Mouse (Mus musculus) olfactory bulb, adult 2 months (tissue): Measurements from ENCODE around the gene Tnfaip2. TPM values are rescaled to one million over a fixed set of nuclear protein-coding genes. Genes with fewer than 3 reads are reported as not detected.

ENCODE experiments used
- H3K27ac ChIP-seq: fragments of 200-500 bp; 2 replicates; pipeline ENCODE4 v1.5.1; 2012; ENCODE audit warnings: low read depth, low read length; ENCODE audit not compliant: insufficient read depth
- H3K4me1 ChIP-seq: fragments of 200-500 bp; 2 replicates; pipeline ENCODE4 v1.6.1; 2012; ENCODE audit warnings: low read length; ENCODE audit not compliant: control insufficient read depth, insufficient read depth
- H3K4me3 ChIP-seq: fragments of 200-500 bp; 2 replicates; pipeline ENCODE4 v1.5.1; 2012; ENCODE audit warnings: mild to moderate bottlenecking, low read depth, low read length, moderate library complexity; ENCODE audit not compliant: insufficient read depth
- CTCF ChIP-seq: fragments of 200-500 bp; IDR thresholded peaks from 2 replicates; pipeline ENCODE4 v1.5.1; 2012; ENCODE audit warnings: low read depth, mild to moderate bottlenecking, low read length, moderate library complexity; ENCODE audit not compliant: insufficient read depth
- POLR2A ChIP-seq: fragments of 200-500 bp; IDR thresholded peaks from 2 replicates; pipeline ENCODE4 v1.6.1; 2012; ENCODE audit warnings: mild to moderate bottlenecking, low read depth, low read length, moderate library complexity; ENCODE audit not compliant: insufficient read depth
- WGBS: fragments of 180-500 bp; shearing (Covaris S2); methylation state at CpG from one replicate; pipeline ENCODE4 v1.1.7; 2018; 5-methylcytosine and 5-hydroxymethylcytosine counted together
- polyA plus RNA-seq: library from polyadenylated mRNA; stranded (reverse); fragments of >200 nt; gene quantifications from 2 replicates; pipeline ENCODE4 v1.2.4, GENCODE M21; 2012; ENCODE audit warnings: low replicate concordance; ENCODE audit not compliant: missing spikeins, insufficient read depth, insufficient read length

The Tnfaip2 gene
- polyA plus RNA-seq, 1 experiment = not detected

DNA sequence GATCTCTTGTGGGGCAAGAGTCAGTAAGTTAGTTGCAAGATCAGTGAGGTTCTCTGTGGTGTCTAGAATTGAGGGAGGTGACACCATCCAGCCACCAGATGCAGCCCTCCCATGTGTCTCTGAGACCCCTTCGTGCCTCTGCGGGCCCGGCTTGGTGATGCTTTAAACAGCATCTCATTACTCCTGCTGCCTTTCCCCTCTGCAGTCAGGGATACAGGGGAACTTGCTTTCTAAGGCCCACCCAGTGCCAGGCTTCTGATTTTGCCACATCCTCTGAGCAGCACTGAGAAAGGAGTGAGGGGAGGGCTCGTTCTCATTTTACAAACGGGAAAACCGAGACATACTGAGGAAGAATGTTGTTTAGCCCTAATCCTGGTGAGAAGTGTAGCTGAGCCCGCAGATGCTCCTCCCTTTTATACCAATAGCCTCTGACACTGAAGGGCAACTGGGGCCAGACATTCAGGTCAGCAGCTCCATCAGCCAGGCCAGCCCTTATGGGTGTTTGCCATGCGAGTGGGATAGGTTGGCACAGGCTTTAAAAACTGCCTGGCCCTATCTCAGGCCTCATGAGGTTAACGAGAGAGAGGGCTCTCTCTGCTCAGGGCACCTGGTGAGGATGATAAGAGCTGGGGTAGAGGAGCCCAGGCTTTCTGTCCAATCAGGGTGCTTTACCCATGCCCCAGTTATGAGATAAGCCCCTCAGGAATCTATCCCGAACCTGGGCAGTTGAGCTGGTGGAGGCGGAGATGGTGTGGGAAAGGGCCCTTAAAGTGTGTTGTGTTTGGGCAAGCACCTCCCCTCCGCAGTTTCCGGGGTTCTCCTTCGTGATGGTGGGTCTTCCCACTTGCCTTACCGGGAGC is 972 bp downstream of the Tnfaip2 start:
- no peak overlapping the region for H3K27ac ChIP-seq
- H3K4me3 ChIP-seq = no peak overlapping the region
- 61% methylated on average over 15 of the region's 15 CpGs for WGBS
- no peak for TF ChIP-seq CTCF
- no peak for TF ChIP-seq POLR2A
- H3K4me1 ChIP-seq = peaks cover 37% of the 10 kb centered on the region

DNA sequence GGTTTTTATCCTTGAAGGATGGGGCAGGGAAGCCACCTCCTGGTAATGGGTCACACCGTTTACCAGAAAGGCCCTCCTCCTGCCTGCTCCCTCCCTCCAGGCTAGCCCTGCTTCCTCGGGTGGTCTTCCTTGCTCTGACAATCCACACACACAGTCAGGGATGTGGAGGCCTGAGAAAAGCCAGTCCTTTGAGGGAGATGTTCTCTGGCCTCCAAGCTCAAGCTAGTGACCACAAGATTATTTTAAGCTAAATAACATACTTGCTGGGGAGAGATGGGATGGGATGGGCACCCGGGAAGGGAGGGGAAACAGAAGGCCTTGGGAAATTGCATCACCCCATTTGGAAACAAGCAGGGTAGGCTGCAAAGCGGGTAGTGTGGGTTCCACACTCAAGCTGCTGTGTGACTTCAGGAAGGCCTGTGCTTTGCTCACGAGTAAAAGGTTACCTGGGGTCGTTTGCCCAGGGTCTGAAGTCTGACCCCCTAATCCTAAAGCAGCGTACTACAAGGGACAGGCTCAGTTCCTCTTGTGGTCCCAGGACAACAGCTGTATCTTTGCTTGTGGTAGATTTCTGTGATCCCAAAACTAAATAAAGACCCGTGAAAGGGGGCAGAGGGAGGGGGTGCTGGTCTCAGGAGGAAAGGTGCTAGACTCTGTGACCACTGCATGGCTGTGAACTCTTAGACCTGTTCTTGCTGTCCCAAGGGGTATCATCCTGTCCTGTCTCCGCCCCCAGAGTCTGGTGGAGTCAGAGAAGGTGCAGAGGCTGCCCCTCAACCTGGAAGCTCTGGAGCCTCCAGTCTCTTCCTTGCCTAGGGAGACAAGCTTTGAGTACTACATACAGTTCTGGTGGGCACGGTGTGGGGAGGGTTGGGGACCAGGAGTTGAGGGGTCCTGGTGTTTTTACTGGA is 1.9 kb downstream of the Tnfaip2 start:
- Histone ChIP-seq H3K4me3 (no peak overlapping the region), H3K27ac (no peak overlapping the region), H3K4me1 (peaks cover 37% of the 10 kb centered on the region)
- TF ChIP-seq POLR2A (no peak), CTCF (no peak)
- WGBS = 70% methylated on average over 10 of the region's 10 CpGs

DNA sequence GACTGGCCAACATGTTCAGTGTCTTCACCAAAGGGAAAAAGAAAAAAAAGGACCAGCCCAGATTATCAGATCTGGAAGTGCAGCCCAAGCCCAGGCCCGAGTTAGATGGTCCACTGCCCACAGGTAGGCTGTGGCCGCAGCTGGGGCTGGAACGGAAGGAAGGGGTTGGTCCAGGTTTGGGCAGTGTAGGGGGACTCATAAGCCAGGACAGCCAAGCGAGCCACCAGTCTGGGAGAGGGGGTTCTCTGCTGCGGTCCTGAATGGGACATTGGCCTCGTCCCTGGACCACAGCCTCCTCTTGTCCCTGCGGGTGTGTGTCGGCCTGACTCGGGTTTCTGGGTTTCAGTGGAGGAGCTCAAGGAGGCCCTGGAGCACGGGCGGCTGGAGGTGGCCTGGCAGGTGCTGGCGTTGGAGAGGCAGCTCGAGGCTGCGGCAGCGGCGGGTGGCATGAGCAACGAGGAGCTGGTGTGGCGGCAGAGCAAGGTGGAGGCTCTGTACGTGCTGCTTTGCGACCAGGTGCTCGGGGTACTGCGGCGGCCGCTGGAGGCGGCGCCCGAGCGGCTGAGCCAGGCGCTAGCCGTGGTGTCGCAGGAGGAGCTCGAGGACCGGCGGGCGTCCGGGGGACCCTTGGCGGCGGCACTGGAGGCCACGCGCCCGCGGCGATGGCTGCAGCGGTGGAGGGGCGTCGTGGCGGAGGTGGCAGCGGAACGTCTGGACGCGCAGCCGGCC is 3.1 kb downstream of the Tnfaip2 start:
- no peak for TF ChIP-seq POLR2A
- no peak for TF ChIP-seq CTCF
- WGBS = 10% methylated on average over 52 of the region's 52 CpGs
- no peak overlapping the region for H3K4me3 ChIP-seq
- peaks cover 45% of the 10 kb centered on the region for H3K4me1 ChIP-seq
- no peak overlapping the region for H3K27ac ChIP-seq

GRCm38 (mm10) chr12:111445890-111446613 is 3.8 kb downstream of the Tnfaip2 start:
- WGBS = 10% methylated on average over 27 of the region's 27 CpGs
- no peak for TF ChIP-seq POLR2A
- TF ChIP-seq CTCF = no peak
- H3K4me3 ChIP-seq = no peak overlapping the region
- H3K4me1 ChIP-seq = peaks cover 52% of the 10 kb centered on the region
- H3K27ac ChIP-seq = no peak overlapping the region

DNA sequence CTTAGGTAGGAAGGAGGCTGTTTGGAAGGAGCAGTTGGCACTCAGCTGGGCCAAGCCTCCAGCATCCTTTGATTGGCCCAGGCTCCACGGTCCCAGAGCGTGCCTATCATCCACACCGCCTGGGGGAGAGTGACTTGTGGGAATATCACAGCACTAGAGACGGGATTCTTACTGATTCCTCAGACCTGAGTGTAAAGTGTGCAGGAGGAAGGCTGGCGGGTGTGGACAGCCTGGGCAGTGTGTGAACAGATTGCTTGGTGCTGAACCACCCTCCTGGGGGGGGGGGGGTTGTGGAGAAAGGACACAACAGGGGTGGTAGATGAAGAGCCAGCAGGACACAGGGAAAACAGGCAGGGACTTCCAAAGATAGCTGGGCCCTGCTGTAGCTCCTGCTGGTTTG is 4.5 kb downstream of the Tnfaip2 start:
- peaks cover 47% of the 10 kb centered on the region for H3K4me1 ChIP-seq
- H3K27ac ChIP-seq = no peak overlapping the region
- WGBS = 64% methylated on average over 5 of the region's 5 CpGs
- H3K4me3 ChIP-seq = no peak overlapping the region
- TF ChIP-seq POLR2A (no peak), CTCF (no peak)

DNA sequence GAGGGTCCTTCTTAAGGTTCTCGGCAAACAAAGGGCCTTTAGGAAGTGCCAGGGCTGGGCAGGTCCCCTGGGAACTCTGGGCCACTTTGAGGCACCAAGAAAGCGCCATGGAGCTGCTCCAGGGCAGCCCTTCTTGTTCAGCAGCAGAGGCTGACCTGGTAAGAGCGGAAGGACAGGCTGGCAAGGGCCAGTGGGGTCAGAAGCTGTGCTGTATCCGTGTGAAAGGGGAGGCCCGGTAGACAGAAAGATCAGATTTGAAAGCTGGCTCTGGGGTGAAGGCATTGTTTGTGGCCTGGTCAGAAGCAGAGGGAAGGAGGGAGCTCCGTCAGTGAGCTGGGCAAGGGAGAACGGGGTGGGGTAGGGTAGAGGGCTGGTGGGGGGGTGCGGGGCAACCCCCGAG is 5.1 kb downstream of the Tnfaip2 start:
- no peak for TF ChIP-seq POLR2A
- no peak for TF ChIP-seq CTCF
- 48% methylated on average over 9 of the region's 9 CpGs for WGBS
- H3K4me1 ChIP-seq = peaks cover 41% of the 10 kb centered on the region
- H3K27ac ChIP-seq = no peak overlapping the region
- H3K4me3 ChIP-seq = no peak overlapping the region

DNA sequence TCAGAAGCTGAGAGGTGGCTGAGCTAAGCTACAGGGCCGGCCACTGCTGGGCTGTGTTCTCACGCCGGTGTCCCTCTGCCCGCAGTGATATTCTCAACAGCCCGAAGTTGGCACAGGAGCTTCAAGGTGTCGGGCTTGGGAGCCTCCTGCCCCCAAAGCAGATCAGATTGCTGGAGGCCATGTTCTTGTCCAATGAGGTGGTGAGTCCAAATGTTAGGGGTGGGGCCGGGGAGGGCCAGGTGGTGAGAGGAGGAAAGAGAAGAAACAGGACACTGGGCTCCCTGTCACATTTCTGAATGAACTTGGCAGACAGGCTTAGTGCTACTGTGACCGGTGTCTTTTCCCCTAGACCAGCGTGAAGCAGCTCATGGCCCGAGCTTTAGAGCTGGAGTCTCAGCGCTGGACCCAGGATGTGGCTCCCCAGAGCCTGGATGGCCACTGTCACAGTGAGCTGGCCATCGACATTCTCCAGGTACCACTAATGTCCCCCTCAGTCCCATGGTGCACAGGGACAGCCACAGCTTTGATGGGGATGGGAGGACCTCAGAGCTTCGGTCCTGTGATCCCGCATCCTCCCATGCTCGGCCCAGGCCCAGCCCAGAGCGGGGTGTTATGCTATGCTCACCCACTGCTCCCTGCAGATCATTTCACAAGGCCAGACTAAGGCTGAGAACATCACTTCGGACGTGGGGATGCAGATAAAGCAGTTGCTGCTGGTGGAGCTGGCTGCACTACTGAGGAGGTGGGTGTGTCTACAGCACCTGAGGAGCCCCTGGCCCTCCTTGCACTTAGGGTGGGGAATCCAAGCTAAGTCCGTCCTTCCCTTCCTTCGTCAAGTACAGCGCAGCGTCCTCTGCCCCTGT is 5.9 kb downstream of the Tnfaip2 start:
- 39% methylated on average over 22 of the region's 22 CpGs for WGBS
- 0 out of 2 replicates have a peak, but pooled peaks have one; percentile 2 for TF ChIP-seq CTCF
- TF ChIP-seq POLR2A = no peak

More for the DNA sequence above, 5.9 kb downstream of the Tnfaip2 start:
- peaks cover 36% of the 10 kb centered on the region for H3K4me1 ChIP-seq
- no peak overlapping the region for H3K4me3 ChIP-seq
- H3K27ac ChIP-seq = no peak overlapping the region
